Mouse (Mus musculus) lung, postnatal 0 days (tissue): ENCODE results near the gene Diablo.

ENCODE experiments used
- CTCF ChIP-seq: IDR thresholded peaks from 2 replicates; pipeline ENCODE4 v1.5.1; 2016; ENCODE audit warnings: antibody characterized with exemption, mild to moderate bottlenecking
- EP300 ChIP-seq: IDR thresholded peaks from 2 replicates; pipeline ENCODE4 v1.6.1; 2016; ENCODE audit warnings: antibody characterized with exemption, mild to moderate bottlenecking, control low read depth

DNA sequence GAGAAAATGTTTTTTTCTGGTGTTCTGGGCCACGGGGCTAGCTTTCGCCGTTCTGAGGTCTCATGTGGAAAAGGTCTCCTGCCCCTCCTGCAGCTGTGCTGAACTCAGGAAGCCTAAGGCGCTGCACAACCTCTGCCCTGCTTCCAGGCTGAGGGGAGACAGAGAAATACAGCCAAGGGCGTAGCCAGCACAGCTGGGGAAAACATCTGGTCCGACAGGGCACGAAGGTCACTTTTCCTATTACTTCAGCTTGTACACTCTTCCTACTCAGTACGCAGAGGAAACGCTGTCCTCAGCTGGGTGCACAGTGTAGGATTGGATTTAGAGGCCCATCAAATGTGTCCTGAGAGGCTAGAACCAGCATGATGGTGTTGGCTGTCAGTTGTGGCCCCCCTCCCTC lies 34.0 kb downstream of the Diablo start:
- TF ChIP-seq CTCF = no peak
- no peak for TF ChIP-seq EP300
